Mouse (Mus musculus) naive thymus-derived CD4-positive, alpha-beta T cell, adult 2 months (primary cell): Measurements from ENCODE around the gene Cutc.
A peak's percentile ranks its signal among the peaks of the same experiment; 100 is the strongest.

Experiments used
- DNase-seq: peaks from one replicate; pipeline ENCODE4 v3.0.0-alpha.2; 2011; ENCODE audit warnings: low read depth

Gene Cutc

GRCm38 (mm10) chr19:43752489-43753225 lies at the start of gene Cutc, which contains the start of gene Cox15:
Gene Cutc, plus strand, starts transcription at chr19:43752996.
Gene Cox15, minus strand, starts transcription at chr19:43753000.
- DNase-seq = peak; percentile 98

- no peak for DNase-seq
Measured at GRCm38 (mm10) chr19:43704211-43704610, 48.6 kb upstream of the Cutc start.

DNA sequence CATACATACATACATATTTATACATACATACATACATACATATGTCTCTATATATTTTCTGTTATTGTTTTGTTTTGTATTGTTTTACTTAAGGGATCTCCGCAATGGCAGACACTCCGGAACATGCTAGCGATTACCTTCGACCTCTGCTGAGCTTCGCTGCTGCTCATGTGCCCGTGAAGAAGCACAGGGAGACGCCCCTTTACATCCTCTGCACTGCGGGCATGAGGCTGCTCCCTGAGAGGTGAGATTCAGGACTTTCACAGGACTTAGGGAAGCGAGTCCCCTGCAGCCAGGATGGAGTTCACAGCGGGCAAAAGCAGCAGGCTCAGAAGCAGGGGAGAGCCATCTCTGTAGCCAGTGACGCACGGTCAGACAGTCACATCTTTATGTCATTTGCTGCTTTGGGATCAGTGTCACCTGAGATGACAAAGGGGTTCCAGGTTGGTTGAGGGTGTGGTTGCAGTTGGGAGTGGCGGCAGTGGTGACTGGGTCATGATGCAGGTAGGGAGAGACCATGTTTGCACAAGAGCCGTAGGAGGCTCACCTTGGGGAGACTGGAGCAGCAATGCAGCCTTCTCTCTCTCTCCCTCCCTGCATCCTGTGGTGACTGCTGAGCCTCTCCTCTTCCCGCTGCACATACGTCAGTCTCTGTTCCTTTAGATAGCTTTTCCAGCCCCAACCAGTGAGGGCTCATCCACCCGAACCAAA lies 47.9 kb upstream of the Cutc start:
- no peak for DNase-seq

GRCm38 (mm10) chr19:43708206-43708605 lies 44.6 kb upstream of the Cutc start:
- no peak for DNase-seq

DNA sequence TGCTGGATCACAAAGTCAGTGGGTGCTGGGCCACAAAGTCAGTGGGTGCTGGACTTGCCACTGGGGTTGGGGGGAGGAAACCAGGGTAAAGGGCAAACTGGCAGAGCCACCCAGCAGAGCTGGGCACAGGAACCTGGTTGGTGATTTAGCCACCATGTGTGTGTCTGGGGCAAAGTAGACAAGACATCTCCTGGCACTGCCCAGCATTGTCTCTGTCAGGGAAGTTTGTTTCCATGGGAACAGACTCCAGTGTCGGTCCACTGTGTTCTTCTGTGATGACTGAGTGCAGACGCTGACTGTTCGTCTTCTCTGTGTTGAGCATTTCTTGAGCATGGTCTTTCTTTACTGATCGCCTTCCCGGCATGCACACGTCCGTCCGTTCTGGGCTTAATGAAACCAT lies 43.5 kb upstream of the Cutc start:
- DNase-seq = no peak

DNA sequence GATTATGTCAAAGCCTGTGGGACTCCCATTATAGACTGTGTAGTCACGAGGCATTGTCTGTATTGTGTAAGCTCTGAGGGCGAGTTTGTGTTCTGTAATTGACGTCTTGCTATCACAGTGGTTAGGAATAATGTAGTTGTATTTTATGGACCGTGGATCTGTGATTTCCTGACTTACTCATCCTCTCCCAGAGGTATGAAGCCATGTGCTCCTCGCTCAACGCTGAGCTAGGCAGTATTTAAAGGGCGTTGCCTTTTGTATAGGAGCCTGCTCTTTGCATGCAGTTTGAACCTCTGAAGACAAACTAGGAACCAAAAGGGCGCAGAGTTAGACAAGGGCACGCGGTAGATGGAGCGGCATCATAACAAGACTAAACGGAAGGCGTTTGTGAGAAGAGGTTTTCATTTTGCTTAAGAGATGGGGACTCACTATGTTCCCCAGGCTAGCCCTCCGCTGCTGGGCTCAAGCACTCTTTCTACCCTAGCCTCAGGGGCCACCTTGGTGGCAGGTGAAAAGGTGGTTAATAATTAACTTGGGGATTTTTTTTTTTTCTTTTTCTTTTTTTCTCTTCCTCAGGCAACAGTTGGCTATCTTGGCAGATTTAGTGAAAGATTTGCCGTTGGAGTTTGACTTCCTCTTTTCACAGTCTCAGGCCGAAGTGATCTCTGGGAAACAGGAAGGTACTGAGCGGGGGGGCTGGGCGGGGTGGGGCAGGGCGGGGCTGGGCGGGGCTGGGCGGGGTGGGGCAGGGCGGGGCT lies 41.5 kb upstream of the Cutc start:
- DNase-seq = peak; percentile 42

DNA sequence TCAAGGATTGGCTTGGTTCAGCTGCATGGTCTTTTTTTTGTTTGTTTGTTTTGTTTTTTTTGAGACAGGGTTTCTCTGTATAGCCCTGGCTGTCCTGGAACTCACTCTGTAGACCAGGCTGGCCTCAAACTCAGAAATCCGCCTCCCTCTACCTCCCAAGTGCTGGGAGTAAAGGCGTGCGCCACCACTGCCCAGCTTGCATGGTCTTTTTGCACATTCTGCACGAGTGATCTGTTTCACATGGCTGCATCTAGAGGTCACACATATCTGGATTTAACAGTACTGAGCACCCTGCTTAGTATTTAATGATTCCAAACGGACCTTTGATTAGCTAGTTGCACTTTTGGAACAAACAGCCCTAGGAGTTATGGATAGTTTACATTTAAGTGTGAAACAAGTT lies 40.8 kb upstream of the Cutc start:
- no peak for DNase-seq

DNA sequence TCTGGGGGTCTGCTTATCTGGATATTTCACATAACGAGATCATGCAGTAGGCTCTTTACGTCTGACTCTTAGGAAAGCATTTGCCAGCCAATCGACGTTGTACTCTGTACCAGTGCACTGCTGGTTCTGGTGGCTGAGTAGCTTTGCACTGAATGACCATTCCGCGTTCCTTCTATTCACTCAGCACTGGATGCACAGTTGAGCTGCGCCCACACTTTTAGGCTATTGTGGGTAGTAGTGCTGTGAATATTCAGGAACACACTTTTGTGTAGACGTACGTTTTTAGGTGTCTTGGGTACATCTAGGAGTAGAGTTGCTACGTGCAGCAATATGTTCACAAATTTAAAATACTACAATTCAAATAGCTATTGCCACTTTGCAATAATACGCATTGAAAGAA lies 32.7 kb upstream of the Cutc start:
- no peak for DNase-seq

DNA sequence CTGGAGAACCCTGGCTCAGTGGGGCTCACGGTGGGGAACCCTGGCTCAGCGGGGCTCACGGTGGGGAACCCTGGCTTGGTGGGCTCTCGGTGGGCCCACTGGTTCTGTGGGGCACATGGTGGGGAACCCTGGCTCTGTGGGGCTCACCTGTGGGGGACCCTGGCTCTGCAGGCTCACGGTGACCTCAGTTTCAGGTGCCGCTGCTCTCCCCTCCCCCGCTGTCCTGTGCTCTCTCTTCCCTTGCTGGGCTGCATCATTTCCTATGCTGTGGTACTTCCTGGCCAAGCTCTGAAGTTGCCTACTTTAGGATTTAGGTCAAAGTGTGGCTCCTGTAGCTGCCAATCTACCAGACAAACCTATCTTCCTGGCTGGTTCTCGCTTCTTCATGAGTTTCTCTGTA lies 29.9 kb upstream of the Cutc start:
- peak; percentile 36 for DNase-seq

DNA sequence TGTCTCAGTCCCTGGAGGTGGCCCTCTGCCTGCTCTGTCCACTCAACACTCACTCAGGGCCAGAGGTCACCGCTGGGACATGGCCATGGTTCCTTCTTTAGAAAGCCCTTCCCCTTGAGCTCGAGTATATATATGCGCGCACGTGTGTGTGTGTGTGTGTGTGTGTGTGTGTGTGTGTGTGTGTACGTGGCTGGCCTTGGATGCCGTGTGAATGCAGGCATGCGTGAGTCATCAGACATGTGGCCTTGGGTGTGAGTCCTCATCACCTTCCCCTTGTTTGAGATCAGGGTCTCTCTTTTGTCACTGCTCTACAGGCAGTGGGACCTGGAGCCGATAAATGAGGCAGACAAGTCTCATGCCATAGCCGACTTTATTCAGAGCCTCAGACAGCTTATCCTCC lies 29.3 kb upstream of the Cutc start:
- no peak for DNase-seq

GRCm38 (mm10) chr19:43724194-43724593 lies 28.6 kb upstream of the Cutc start:
- DNase-seq = no peak

DNA sequence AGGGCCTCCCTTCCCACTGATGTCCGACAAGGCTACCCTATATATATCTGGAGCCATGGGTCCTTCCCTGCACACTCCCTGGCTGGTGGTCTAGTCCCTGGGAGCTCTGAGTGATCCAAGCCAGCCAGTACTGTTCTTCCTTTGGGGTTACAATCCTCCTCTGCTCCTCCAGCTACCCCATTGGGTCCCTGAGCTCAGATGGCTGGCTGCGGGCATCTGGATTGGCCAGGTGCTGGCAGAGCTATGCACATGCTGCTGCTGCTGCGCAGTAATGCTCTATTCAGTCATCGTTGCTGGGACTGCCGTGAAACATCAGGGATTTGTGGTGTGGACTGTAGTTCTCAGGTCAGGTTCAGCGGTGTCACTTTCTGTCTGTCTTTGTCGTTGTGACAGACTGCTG lies 28.0 kb upstream of the Cutc start:
- DNase-seq = no peak

GRCm38 (mm10) chr19:43726510-43727146 lies 26.2 kb upstream of the Cutc start:
- DNase-seq = no peak

DNA sequence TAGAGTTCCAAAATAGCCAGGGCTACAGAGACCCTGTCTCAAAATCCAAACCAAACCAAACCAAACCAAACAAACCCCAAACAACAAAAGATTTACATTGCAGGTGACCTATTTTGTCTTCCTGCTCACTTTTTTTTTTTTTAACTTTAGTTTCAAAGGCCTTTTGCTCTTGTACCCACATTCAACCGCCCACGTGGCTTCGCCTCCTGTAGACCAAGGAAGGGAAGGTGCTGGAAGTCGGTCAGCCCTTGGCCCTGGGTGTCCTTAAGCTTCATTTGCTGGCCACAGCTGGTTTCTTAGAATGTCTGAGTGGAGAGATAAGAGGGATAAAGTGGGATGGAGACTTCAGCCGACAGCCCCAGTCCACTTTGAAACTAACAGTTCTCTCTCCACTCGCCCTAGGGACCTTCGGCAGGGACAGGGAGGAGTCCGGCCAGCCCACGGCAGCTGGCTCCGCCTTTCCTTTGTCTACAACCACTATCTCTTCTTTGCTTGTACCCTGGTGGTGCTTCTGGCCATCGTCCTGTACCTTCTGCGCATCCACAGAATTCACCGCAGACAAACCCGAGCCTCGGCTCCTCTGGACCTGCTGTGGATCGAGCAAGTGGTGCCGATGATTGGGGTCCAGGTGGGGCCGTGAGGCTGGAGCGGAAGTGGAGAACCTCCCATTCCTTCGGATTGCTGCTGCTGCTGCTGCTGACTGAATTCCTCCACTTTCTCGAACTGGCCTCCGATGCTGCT lies 23.3 kb upstream of the Cutc start:
- DNase-seq = no peak

DNA sequence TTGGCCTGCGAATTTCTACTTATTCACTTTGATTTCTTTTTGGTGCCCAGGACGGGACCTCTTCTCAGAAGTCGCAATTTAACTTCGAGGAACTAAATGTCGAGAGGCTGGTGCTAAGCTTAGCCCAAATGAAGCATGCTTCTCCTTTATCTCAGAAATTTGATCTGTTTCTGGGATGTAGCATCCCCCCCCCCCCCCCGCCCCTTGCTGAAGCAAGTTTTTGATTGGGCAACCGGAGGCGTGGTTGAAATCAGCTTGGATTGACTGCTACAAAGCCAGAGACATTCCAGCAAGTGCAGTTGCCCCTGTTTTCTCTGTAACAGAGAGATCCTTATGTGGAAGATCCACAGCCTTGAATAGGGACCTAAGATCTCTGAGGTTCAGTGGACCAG lies 22.8 kb upstream of the Cutc start:
- no peak for DNase-seq

- no peak for DNase-seq
Measured at GRCm38 (mm10) chr19:43731157-43731556, 21.6 kb upstream of the Cutc start.

GRCm38 (mm10) chr19:43738409-43738808 lies 14.4 kb upstream of the Cutc start:
- DNase-seq = no peak

DNA sequence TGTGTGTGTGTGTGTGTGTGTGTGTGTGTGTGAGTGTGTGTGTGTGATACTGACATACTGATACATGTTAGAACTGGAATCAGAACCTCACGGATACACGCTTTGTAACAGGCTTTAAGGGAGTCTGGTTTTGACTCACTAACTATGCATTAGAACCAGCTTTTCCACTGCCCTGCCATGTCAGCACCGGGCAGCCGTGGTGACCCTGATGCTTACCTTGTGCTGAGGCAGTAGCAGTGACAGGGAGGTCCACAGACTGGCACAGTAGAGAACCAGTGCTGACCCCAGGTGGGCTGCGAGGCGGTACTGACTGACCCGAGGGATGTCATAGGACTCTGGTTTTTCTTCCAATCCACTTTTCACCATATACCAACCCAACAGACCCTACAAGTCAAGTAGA lies 9.4 kb upstream of the Cutc start:
- DNase-seq = no peak

DNA sequence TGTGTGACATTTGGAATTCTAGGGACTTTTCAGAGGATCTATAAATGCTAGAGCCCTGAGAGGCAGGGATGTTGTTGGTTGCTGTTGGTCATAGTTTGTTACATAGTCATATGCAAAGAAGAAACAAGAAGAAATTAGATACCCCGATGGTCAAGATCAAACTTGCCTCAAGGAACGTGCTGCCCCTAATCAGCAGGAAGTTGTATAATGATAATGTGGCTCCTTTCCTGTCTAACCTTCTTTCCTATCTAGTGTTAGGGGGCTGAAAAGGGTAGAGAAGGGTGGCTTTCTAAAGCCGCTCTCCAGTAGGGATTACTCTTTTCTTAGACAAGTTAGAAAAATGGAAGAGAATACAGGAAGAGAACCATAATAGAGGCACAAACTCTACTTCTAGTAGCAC lies 7.1 kb upstream of the Cutc start:
- DNase-seq = no peak

GRCm38 (mm10) chr19:43747877-43748276 lies 4.9 kb upstream of the Cutc start:
- DNase-seq = no peak

- no peak for DNase-seq
Measured at GRCm38 (mm10) chr19:43750008-43750407, 2.8 kb upstream of the Cutc start.
